Mouse (Mus musculus) heart, postnatal 25 days (tissue): ENCODE measurements at regions not wholly inside any gene's neighbourhood (a gene's known extent, or its start where the extent isn't known, plus 50 kb on each side); places are given as distances from the start of the nearest gene placed in this dataset.

ENCODE experiments used
- DNase-seq: peaks from one replicate; pipeline ENCODE4 v3.0.0; 2022; ENCODE audit warnings: low spot score
- intact Hi-C: fragments of 180-260 bp; cut with DNase I; formaldehyde crosslinking; loops from one replicate; pipeline ENCODE4 v1.15.1; 2025

GRCm38 (mm10) chr1:71798636-71799035 is 145.6 kb upstream of the Fn1 start:
- intact Hi-C loops, result no loop called here

GRCm38 (mm10) chr1:71788408-71788807 is 135.4 kb upstream of the Fn1 start:
- intact Hi-C loops, result no loop called here
- no peak for DNase-seq

More at GRCm38 (mm10) chr1:71798636-71799035, 145.6 kb upstream of the Fn1 start:
- no peak for DNase-seq

- intact Hi-C loops, result no loop called here
- no peak for DNase-seq
These were observed 131.9 kb upstream of the Fn1 start for GRCm38 (mm10) chr1:71784880-71785279.

DNA sequence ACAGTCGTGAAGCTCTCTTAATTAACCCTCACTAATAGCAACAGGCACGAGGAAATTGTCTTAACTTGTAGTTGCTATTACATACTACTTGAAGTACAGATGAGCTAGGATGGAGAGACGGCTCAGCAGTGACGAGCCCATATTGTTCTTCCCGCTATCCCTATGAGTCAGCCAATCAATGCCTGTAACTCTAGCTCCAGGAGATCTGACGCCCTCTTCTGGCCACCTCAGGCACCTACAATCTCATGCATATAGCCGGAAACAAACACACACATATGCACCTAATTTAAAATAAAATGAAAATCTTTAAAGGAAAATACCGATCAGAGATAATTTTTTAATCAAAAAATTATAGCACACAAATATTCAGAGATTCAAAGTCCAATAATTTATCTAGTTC is 125.3 kb upstream of the Fn1 start:
- intact Hi-C loops, result no loop called here
- no peak for DNase-seq

DNA sequence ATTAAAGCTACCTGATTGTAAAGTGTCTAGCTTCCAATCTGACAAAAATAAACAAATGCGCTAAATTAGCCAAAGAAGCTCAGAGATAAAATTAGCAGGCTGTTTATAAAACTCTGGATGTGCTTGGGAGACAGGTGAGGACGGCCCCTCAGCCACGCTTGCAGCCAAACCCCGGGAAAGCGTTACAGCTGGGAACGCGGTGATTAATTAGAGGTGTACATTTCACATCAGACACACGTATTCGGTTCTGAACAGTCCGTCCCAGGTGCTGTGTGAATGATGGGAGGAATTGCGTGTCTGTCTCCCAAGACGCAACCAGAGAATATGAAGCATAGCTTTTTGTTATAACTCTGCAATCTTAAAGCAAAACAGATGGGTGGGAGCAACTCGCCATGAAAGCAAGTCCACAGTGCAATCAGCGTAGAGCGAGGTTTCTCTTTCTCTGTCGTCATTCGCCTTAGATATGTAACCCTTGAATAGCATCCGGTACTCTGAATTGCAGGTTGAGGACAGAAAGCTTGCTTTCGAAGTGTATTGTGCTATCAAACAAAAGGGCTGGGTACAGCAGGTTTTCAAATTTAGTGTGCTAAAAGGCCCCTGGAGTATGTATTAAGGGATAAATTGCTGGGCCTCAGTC is 123.0 kb upstream of the Fn1 start:
- DNase-seq, result no peak
- intact Hi-C loops, result no loop called here

- no peak for DNase-seq
- intact Hi-C loops, result no loop called here
These were observed 119.5 kb upstream of the Fn1 start for GRCm38 (mm10) chr1:71772526-71772925.

- no peak for DNase-seq
- intact Hi-C loops, result no loop called here
These were observed 118.8 kb upstream of the Fn1 start for GRCm38 (mm10) chr1:71771798-71772197.

- no peak for DNase-seq
- intact Hi-C loops, result no loop called here
These were observed 116.6 kb upstream of the Fn1 start for GRCm38 (mm10) chr1:71769595-71769994.

DNA sequence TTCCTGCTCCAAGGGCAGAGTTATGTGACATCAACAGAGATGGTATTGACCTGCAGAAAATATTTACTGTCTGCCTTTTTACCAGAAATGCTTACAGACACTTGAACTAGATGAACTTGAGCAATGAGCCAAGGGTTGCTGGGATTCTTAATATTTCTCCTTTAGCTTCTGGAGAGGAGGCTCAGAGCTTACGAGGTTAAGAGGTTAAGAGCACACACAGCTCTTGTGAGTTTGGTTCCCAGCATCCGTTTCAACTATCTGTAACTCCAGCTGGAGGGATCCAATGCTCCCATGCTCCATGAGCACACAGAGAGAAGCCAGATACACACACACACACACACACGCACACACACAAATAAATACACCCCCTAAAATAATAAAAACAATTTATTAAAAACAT is 114.7 kb upstream of the Fn1 start:
- intact Hi-C loops, result no loop called here
- DNase-seq, result no peak

DNA sequence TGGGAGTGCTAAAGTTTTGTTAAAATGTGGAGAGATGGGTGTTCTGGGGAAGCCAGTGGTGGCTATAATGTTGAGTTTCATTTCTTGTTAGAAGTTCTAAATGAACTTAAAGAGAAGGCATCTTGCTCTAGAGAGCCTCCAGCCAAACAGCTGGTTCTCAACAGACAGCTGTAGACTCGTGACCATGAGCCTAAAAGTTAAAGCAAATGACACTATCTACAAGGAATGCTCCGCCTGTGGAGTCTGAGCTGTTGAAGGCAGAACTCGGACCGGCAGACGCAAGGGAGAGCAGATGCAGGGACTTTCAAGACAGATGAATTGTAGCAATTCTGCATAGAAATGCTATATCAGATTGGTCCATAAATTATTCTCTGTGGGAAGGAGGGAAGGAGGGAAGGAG is 114.1 kb upstream of the Fn1 start:
- no peak for DNase-seq
- intact Hi-C loops, result no loop called here

DNA sequence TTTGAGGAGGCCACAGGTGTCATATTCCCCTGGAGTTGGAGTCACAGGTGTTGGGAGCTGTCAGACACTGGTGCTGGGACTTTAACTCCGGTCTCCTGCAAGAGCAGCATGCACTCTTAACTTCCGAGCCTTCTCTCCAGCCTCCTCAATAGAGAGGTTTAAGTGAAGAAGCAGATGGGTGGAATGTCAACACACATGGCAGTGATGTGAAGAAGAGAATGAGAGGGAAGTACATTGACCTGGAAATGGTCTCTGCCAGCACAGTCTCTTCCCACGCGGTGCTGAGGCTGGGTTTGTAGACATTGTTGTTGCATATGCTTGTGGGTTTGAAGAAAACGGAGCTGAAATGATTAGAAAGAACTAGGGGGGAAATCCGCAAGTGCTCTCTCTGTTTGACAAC is 112.0 kb upstream of the Fn1 start:
- intact Hi-C loops, result no loop called here

GRCm38 (mm10) chr1:71763530-71763929 is 110.5 kb upstream of the Fn1 start:
- intact Hi-C loops, result no loop called here
- no peak for DNase-seq

More for the DNA sequence above, 112.0 kb upstream of the Fn1 start:
- DNase-seq, result no peak

GRCm38 (mm10) chr1:71760342-71760741 is 107.3 kb upstream of the Fn1 start:
- intact Hi-C loops, result no loop called here
- DNase-seq, result no peak

- no peak for DNase-seq
- intact Hi-C loops, result no loop called here
These were observed 104.2 kb upstream of the Fn1 start for GRCm38 (mm10) chr1:71757236-71757635.

GRCm38 (mm10) chr1:71756159-71756558 is 103.2 kb upstream of the Fn1 start:
- DNase-seq, result no peak
- intact Hi-C loops, result no loop called here

- no peak for DNase-seq
- intact Hi-C loops, result no loop called here
These were observed 102.4 kb upstream of the Fn1 start for GRCm38 (mm10) chr1:71755435-71755834.

- intact Hi-C loops, result no loop called here
- DNase-seq, result no peak
These were observed 99.4 kb upstream of the Fn1 start for GRCm38 (mm10) chr1:71752351-71752750.

DNA sequence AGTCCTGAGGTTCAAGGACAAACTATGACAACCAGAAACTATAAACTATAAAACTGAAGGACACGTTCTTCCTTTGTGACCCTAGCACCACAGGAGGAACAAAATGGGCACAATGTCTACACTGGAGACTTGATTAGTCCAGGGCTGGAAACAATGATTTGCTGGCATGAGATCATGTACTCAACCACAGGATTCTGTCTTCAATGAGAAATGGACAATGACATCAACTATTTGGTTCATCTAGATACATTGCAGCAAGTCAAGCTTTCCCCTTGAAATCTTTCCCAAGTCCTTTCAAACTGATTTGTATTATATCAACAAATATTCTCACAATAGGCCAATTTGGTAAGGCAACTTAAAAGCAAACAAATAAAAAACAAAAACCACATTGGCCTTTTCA is 98.6 kb upstream of the Fn1 start:
- DNase-seq, result no peak
- intact Hi-C loops, result no loop called here

GRCm38 (mm10) chr1:71735606-71736005 is 82.6 kb upstream of the Fn1 start:
- intact Hi-C loops, result no loop called here
- DNase-seq, result no peak

GRCm38 (mm10) chr1:71731623-71732022 is 78.6 kb upstream of the Fn1 start:
- intact Hi-C loops, result no loop called here
- no peak for DNase-seq

- intact Hi-C loops, result no loop called here
- no peak for DNase-seq
These were observed 78.0 kb upstream of the Fn1 start for GRCm38 (mm10) chr1:71731011-71731410.

DNA sequence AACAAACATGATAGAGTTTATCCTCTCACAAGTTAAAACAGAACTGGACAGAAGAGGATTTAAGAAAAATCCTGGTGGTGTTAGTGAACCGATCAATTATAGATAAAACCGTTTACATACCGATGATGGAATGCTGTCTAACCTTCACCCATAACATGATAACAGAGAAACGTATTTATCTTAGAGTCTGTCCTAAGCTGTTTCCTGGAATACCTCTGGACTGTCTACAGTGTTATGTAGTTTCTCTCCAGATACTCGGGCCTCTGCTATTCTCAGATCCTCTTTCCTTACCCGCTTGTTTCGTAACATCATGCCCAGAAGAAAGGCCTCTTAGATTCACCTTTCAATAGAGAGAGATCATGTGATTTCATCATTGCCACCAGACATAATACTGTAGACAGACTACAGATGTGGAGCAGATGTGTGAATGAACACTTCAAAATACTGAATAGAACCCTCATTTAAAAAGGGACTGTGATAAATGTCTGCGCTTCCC is 75.9 kb upstream of the Fn1 start:
- DNase-seq, result no peak
- intact Hi-C loops, result loop anchor here (5.0 kb wide), 1 partner anchor 42 kb away; no protein-coding TSS in a partner anchor
